Mouse (Mus musculus) CH12.LX (cell line): Measurements from ENCODE around the gene Baiap2l1.
A peak's percentile ranks its signal among the peaks of the same experiment; 100 is the strongest.

Experiments
- CTCF ChIP-seq, 2 experiments: IDR thresholded peaks in 1 of 2; conservative IDR thresholded peaks in 1 of 2; 2 replicates each; pipeline ENCODE4 v1.5.1; 2011 to 2012; ENCODE audit warnings: low read depth in 2 of 2, low read length in 2 of 2, improper control_type of control experiment in 1 of 2, inconsistent platforms in 1 of 2, mild to moderate bottlenecking in 1 of 2, moderate library complexity in 1 of 2
- EP300 ChIP-seq: IDR thresholded peaks from 2 replicates; pipeline ENCODE4 v1.6.1; 2011; ENCODE audit warnings: low read length, improper control_type of control experiment
- KAT2A ChIP-seq: IDR thresholded peaks from 2 replicates; pipeline ENCODE4 v1.6.1; 2012; ENCODE audit warnings: low read length, improper control_type of control experiment, inconsistent platforms; ENCODE audit not compliant: insufficient replicate concordance
- MAX ChIP-seq: IDR thresholded peaks from 2 replicates; pipeline ENCODE4 v1.6.1; 2011; ENCODE audit warnings: low read length, improper control_type of control experiment
- MEF2A ChIP-seq: IDR thresholded peaks from 2 replicates; pipeline ENCODE4 v1.6.1; 2014; ENCODE audit warnings: low read depth, mild to moderate bottlenecking, inconsistent platforms, low read length, improper control_type of control experiment, borderline replicate concordance
- PAX5 ChIP-seq: IDR thresholded peaks from 2 replicates; pipeline ENCODE4 v1.6.1; 2012; ENCODE audit warnings: low read length, inconsistent platforms, mixed read lengths
- POLR2A ChIP-seq: IDR thresholded peaks from 2 replicates; pipeline ENCODE4 v1.6.1; 2011; ENCODE audit warnings: low read depth, mild to moderate bottlenecking, improper control_type of control experiment, low read length
- RCOR1 ChIP-seq: conservative IDR thresholded peaks from 2 replicates; pipeline ENCODE4 v1.6.1; 2012; ENCODE audit warnings: low read depth, mild to moderate bottlenecking, inconsistent platforms, low read length, improper control_type of control experiment
- ZC3H11A ChIP-seq: IDR thresholded peaks from 2 replicates; pipeline ENCODE4 v1.6.1; 2012; ENCODE audit warnings: low read depth, mild to moderate bottlenecking, inconsistent platforms, low read length, improper control_type of control experiment
- ZNF384 ChIP-seq: IDR thresholded peaks from 2 replicates; pipeline ENCODE4 v1.6.1; 2012; ENCODE audit warnings: low read depth, low read length, improper control_type of control experiment, inconsistent platforms

DNA sequence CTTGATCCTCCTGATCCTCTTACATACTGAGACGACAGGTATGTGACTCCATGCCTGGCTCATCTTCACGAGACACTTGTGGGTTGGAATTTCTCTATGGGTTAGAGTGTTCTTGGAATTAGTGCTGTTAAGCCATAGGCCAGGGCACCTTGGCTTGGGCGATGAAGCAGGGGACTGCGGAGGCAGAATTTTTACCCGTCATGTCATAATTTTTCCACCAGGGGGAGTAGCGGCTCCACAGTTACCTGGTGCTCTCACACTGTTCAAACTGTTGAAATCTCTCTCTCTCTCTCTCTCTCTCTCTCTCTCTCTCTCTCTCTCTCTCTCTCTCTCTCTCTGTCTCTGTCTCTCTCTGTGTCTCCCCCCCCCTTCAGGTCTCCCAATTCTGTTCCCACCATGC lies 29.9 kb upstream of the Baiap2l1 start:
- TF ChIP-seq ZNF384 (no peak), POLR2A (no peak), EP300 (no peak), ZC3H11A (no peak), CTCF (conservative IDR thresholded peaks at IDR 0.05 in 1 of 2, IDR thresholded peaks at IDR 0.05 in 1 of 2; ENCODE audit: low read depth in 2 of 2, low read length in 2 of 2) (peak; percentile 49 to 64), MEF2A (no peak), PAX5 (no peak), RCOR1 (no peak), MAX (no peak), KAT2A (no peak)
